Mouse (Mus musculus): Measurements from ENCODE around the gene Olfr644.

GRCm38 (mm10) chr7:104059215-104059614 is 12.5 kb downstream of the Olfr644 start:
- TF ChIP-seq ZNF384 (IDR thresholded peaks at IDR 0.05; ENCODE audit: low read depth, low read length) (no peak), POLR2A (IDR thresholded peaks at IDR 0.05; ENCODE audit: low read depth, low read length) (no peak), MEF2A (IDR thresholded peaks at IDR 0.05; ENCODE audit: borderline replicate concordance, low read depth, low read length) (no peak), EP300 (IDR thresholded peaks at IDR 0.05; ENCODE audit: low read length) (no peak), PAX5 (IDR thresholded peaks at IDR 0.05; ENCODE audit: low read length) (no peak), USF1 (IDR thresholded peaks at IDR 0.05; ENCODE audit: low read depth, low read length) (no peak), CTCF (conservative IDR thresholded peaks at IDR 0.05 in 1 of 2, IDR thresholded peaks at IDR 0.05 in 1 of 2; ENCODE audit: low read depth in 2 of 2, low read length in 2 of 2) (no peak)

Measured in CH12.LX (cell line).